Mouse (Mus musculus) C3H10T1/2 (cell line): Measurements from ENCODE around the gene Rexo4. TPM values are rescaled to one million over a fixed set of nuclear protein-coding genes. Genes with fewer than 3 reads are reported as not detected.

ENCODE experiments used
- polyA plus RNA-seq, 2 experiments: library from polyadenylated mRNA; unstranded; fragments of >200 nt; fragmentation: generic; extraction: Trizol; gene quantifications; one replicate each; pipeline ENCODE4 v1.2.1; 2012; ENCODE audit warnings: missing spikeins in 2 of 2

Rexo4 gene
- 10 to 100 TPM; 10.3 to 29.9 TPM for polyA plus RNA-seq

GRCm38 (mm10) chr2:26963923-26964723, at the start of gene Rexo4:
Gene Rexo4, minus strand, starts transcription at chr2:26964386.

DNA sequence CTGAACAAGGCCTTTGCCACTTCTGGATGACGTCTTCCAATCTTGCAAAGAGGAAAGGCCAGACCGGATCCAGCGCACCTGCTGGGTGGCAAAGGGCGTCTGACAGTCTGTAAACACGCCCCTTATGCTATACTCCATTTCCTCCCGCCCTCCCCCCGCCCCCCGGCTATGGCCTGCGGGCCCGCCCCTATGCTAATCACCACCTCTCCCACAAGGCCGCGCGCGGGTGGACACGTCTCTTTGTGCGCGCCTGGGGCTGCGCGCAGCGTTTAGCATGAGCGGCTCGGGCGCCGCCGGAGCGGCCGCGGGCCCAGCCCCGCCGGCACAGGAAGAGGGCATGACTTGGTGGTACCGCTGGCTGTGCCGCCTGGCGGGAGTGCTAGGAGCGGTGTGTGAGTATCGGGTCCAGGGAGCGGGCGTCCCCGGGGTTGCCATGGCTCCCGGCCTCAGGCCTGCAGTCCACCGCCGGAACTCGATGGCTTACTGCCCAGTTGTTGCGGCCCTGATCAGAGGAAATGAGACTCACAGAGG, 45.6 kb upstream of the Rexo4 start, which contains the start of gene Cacfd1:
Gene Cacfd1 (plus strand): TSS at position 213 of the 531 bp plus-strand sequence.

DNA sequence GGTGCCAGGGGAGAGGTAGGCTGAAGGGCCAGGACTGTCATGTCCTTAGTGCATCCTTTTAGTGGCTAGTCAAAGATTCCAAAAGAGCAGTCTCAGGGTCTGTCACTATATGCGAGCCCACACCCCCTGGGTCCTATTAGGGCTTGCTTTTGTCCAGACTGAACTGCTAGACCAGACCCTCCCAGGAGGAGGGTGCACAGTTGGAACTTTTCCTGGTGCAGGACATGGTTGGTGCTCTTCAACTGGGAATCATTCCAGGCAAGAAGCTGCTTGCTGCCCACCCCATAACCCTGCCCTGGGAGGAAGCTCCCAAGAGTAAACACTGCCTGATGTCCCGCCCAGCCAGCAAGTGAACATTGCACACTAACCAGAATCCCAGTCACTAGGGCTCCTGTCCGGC, 8.9 kb upstream of the Rexo4 start, which contains the start of gene Adamts13:
Gene Adamts13 (plus strand): TSS at position 301 of the 400 bp plus-strand sequence.

GRCm38 (mm10) chr2:26933304-26934055, 30.7 kb downstream of the Rexo4 start, which contains the start of the genes Surf4 and Stkld1:
Gene Surf4, minus strand, starts transcription at chr2:26933928.
Gene Stkld1, plus strand, starts transcription at chr2:26934047.

DNA sequence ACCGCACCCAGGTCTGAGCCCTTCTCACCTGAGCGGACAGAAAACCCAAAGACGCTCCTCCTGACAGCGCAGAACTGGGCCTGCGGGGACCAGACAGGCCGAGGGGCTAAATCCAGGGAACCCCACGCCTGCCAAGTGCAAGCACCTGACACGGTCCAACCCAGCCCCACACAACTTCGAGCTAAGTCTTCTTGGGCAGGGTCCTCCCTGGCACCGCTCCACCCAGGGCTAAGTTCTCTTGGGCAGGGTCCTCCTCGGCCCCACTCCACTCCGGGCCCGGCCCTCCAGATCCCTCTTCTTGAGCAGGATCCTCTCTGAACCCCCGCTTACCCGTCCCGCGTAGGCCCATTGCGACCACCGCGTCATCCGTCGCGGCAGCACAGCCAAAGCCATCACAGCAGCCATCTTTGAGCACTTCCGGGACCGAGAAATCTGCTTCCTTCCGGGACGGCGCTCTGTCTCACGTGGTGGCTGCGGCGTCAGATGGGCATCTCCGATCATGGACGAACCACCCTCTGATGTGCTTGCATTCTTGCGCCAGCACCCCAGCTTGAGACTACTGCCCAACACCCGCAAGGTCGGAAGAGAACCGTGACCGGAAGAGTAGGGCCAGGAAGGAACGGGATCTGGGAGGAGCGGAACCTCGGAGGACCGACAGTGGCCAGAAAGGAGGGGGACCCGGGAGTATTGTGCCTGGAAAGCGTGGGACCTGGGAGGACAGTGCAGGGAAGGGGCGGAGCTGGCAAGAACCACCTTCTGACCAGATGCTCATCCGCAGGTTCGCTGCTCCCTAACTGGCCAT, 48.1 kb downstream of the Rexo4 start, which contains the start of the genes Surf2 and Surf1:
Gene Surf2 (plus strand): TSS at position 441 of the 802 bp plus-strand sequence.
Gene Surf1 (minus strand): TSS at position 604 of the 802 bp plus-strand sequence.

GRCm38 (mm10) chr2:26910124-26910993, 53.8 kb downstream of the Rexo4 start, which contains the start of the genes Med22 and Rpl7a:
Gene Med22, minus strand, starts transcription at chr2:26910677.
Gene Rpl7a, plus strand, starts transcription at chr2:26910764.

Other genes starting within 250 kb of the Rexo4 start
- gene Abo, start 99.4 kb downstream of the Rexo4 start, polyA plus RNA-seq, result not detected
- 10 to 100 TPM in 1 of 2 experiments, 1 to 10 TPM in 1; 6.2 to 11.8 TPM for gene Surf6, start 61.5 kb downstream of the Rexo4 start, polyA plus RNA-seq
- gene Med22, start 53.7 kb downstream of the Rexo4 start, polyA plus RNA-seq, result 10 to 100 TPM; 18.1 to 33.0 TPM
- gene Rpl7a, start 53.6 kb downstream of the Rexo4 start, polyA plus RNA-seq, result 1,000 to 10,000 TPM; 2,251 to 2,959 TPM
- gene Surf2, start 48.0 kb downstream of the Rexo4 start, polyA plus RNA-seq, result 10 to 100 TPM; 14.8 to 23.7 TPM
- 10 to 100 TPM; 46.8 to 97.0 TPM for gene Surf1, start 47.9 kb downstream of the Rexo4 start, polyA plus RNA-seq
- 100 to 1,000 TPM in 1 of 2 experiments, 10 to 100 TPM in 1; 94.2 to 135 TPM for gene Surf4, start 30.5 kb downstream of the Rexo4 start, polyA plus RNA-seq
- gene Stkld1, start 30.3 kb downstream of the Rexo4 start, polyA plus RNA-seq, result under 1 TPM in 1 of 2 experiments, not detected in 1; 0.08 TPM
- gene Adamts13, start 9.0 kb upstream of the Rexo4 start, polyA plus RNA-seq, result not detected
- gene Cacfd1, start 45.5 kb upstream of the Rexo4 start, polyA plus RNA-seq, result 10 to 100 TPM in 1 of 2 experiments, 1 to 10 TPM in 1; 8.0 to 30.6 TPM
- under 1 TPM; 0.51 to 0.78 TPM for gene Slc2a6, start 63.6 kb upstream of the Rexo4 start, polyA plus RNA-seq
- not detected for gene Mymk, start 107.8 kb upstream of the Rexo4 start, polyA plus RNA-seq
- under 1 TPM; 0.16 to 0.19 TPM for gene Adamtsl2, start 115.0 kb upstream of the Rexo4 start, polyA plus RNA-seq
- gene Fam163b, start 178.1 kb upstream of the Rexo4 start, polyA plus RNA-seq, result not detected
- not detected for gene Dbh, start 200.8 kb upstream of the Rexo4 start, polyA plus RNA-seq